ENCODE assay signal across 8 mouse cellular contexts in genomic region chr1:36511289-36512021, GRCm38 (mm10). TPM values are rescaled to one million over a fixed set of nuclear protein-coding genes. Genes with fewer than 3 reads are reported as not detected.
DNase-seq lines count a peak whose midpoint lies in the region; ATAC-seq and TF ChIP-seq lines count a peak whose summit lies in the region.

Gene Cnnm3, plus strand, starts transcription at chr1:36511867.

- WGBS in hindbrain, postnatal 0 days, result 1% methylated on average over 50 of the region's 51 CpGs

- H3K4me3 ChIP-seq in gastrocnemius, adult 2 months, result peak within 1 kb of the TSS; percentile 99
- H3K4me3 ChIP-seq in hindbrain, postnatal 0 days (ENCODE audit: low read length), result peak within 1 kb of the TSS; percentile 93
- peak within 1 kb of the TSS; percentile 99 for H3K4me3 ChIP-seq in left cerebral cortex, adult 2 months

- peak; percentile 94 for DNase-seq in WW6 (ENCODE audit: low read depth, low spot score)
- DNase-seq in cerebellum, postnatal 4 days (ENCODE audit: low spot score in 2 of 2), result peak; percentile 100
- peak; percentile 100 for DNase-seq in gastrocnemius, adult 2 months
- DNase-seq in hindbrain, postnatal 0 days (ENCODE audit: low spot score), result peak; percentile 98
- DNase-seq in left cerebral cortex, adult 2 months (ENCODE audit: extremely low spot score in 1 of 2, low spot score in 2 of 2), result peak; percentile 99 to 100
- DNase-seq in right cerebral cortex, adult 2 months (ENCODE audit: low spot score in 2 of 2), result peak; percentile 99
- DNase-seq in urinary bladder, postnatal 14 days (ENCODE audit: low spot score), result peak; percentile 100

- peak; percentile 97 for ATAC-seq in hindbrain, postnatal 0 days
- ATAC-seq in megakaryocyte, adult 5-6 weeks (ENCODE audit: poor library complexity, severe bottlenecking), result peak; percentile 89

- peak; percentile 61 for TF ChIP-seq CTCF in gastrocnemius, adult 2 months (IDR thresholded peaks at IDR 0.05)
- peak; percentile 62 for TF ChIP-seq CTCF in hindbrain, postnatal 0 days (IDR thresholded peaks at IDR 0.05; ENCODE audit: low read depth)
- peak; percentile 54 for TF ChIP-seq CTCF in left cerebral cortex, adult 2 months (IDR thresholded peaks at IDR 0.05)

- no peaks in the 10 kb centered on the region for H3K27me3 ChIP-seq in hindbrain, postnatal 0 days (ENCODE audit: insufficient read depth, low read length)

- H3K9ac ChIP-seq in hindbrain, postnatal 0 days (replicated peaks; ENCODE audit: low read length), result peak within 1 kb of the TSS; percentile 83

- H3K4me1 ChIP-seq in hindbrain, postnatal 0 days (ENCODE audit: insufficient read depth, low read length), result peaks cover 20% of the 10 kb centered on the region

- peak within 1 kb of the TSS; percentile 87 for H3K4me2 ChIP-seq in hindbrain, postnatal 0 days (ENCODE audit: low read depth, low read length)

- intact Hi-C loops in gastrocnemius, adult 2 months (cut with DNase I), result no loop called here
- intact Hi-C loops in left cerebral cortex, adult 2 months (cut with DNase I), result loop anchor here (1.0 to 2.0 kb wide), 2 partner anchors 39 to 143 kb away; partner anchors contain the start of gene Kansl3

- H3K9me3 ChIP-seq in hindbrain, postnatal 0 days (ENCODE audit: low read length), result no peaks in the 10 kb centered on the region

- H3K27ac ChIP-seq in gastrocnemius, adult 2 months, result peak within 1 kb of the TSS; percentile 96
- peak within 1 kb of the TSS; percentile 97 for H3K27ac ChIP-seq in hindbrain, postnatal 0 days
- H3K27ac ChIP-seq in left cerebral cortex, adult 2 months, result peak within 1 kb of the TSS; percentile 95

- H3K36me3 ChIP-seq in hindbrain, postnatal 0 days (ENCODE audit: insufficient read depth, low read length), result peaks cover 9% of the 10 kb centered on the region; the same call in 1 of the 2 replicates

RNA-seq across cellular contexts. Expression of gene Cnnm3, which starts in this region (rescaled TPM):
- 10 to 100 TPM in 1 of 2 experiments, 1 to 10 TPM in 1; 9.7 to 12.0 TPM for total RNA-seq in gastrocnemius, adult 2 months (2021)
- 28.4 and 35.9 TPM in 2 replicates for total RNA-seq in hindbrain, postnatal 0 days (2014; rRNA removed)
- 5.2 and 5.4 TPM in 2 replicates for polyA plus RNA-seq in hindbrain, postnatal 0 days (2015; fragmentation: Nextera tagmentation; extraction: Ambion mirVana)
- 10 to 100 TPM; 29.8 to 34.9 TPM for total RNA-seq in left cerebral cortex, adult 2 months (2021)
- 14.4 and 15.1 TPM in 2 replicates for total RNA-seq in megakaryocyte, adult 5-6 weeks (2015)
- 6.8 and 11.1 TPM in 2 replicates for total RNA-seq in megakaryocyte, adult 5-6 weeks (2017)

Comparison
In these comparisons a context has a peak if more than half of its experiments do, and no peak if none do; other contexts are left out.
1. Peak in every context shown above with its lines: DNase-seq, ATAC-seq, H3K4me3 ChIP-seq and H3K27ac ChIP-seq.